8 mouse cellular contexts compared by ENCODE assay signal in genomic region chr2:57698659-57699061, GRCm38 (mm10).
DNase-seq lines count a peak whose midpoint lies in the region; ATAC-seq and TF ChIP-seq lines count a peak whose summit lies in the region.

No protein-coding gene starts in this region.

- H3K9me3 ChIP-seq in embryonic facial prominence, embryonic 12.5 days, result no peaks in the 10 kb centered on the region
- no peaks in the 10 kb centered on the region for H3K9me3 ChIP-seq in liver, embryonic 15.5 days (replicated peaks)

- H3K9ac ChIP-seq in embryonic facial prominence, embryonic 12.5 days, result no peak overlapping the region
- H3K9ac ChIP-seq in liver, embryonic 15.5 days, result no peak overlapping the region

- no peaks in the 10 kb centered on the region for H3K27me3 ChIP-seq in embryonic facial prominence, embryonic 12.5 days
- H3K27me3 ChIP-seq in liver, embryonic 15.5 days, result no peaks in the 10 kb centered on the region

- peak; percentile 43 for TF ChIP-seq CTCF in olfactory bulb, adult 2 months (IDR thresholded peaks at IDR 0.05; ENCODE audit: insufficient read depth, low read depth, low read length)

- peak overlapping the region; percentile 33 for H3K4me3 ChIP-seq in embryonic facial prominence, embryonic 12.5 days
- H3K4me3 ChIP-seq in liver, embryonic 15.5 days (replicated peaks), result no peak overlapping the region
- H3K4me3 ChIP-seq in olfactory bulb, adult 2 months (ENCODE audit: insufficient read depth, low read depth, low read length), result peak overlapping the region; percentile 14; the same call in 1 of the 2 replicates

- H3K4me1 ChIP-seq in embryonic facial prominence, embryonic 12.5 days, result 0 out of 2 replicates have a peak, but pooled peaks cover 3% of the 10 kb centered on the region
- no peaks in the 10 kb centered on the region for H3K4me1 ChIP-seq in liver, embryonic 15.5 days (replicated peaks)
- H3K4me1 ChIP-seq in olfactory bulb, adult 2 months (ENCODE audit: control insufficient read depth, insufficient read depth, low read length), result no peaks in the 10 kb centered on the region

- peak; percentile 3 to 34 for DNase-seq in urinary bladder, adult 18-20 months (ENCODE audit: low spot score in 2 of 2)
- DNase-seq in urinary bladder, adult 2 months (ENCODE audit: low spot score), result no peak
- DNase-seq in heart, postnatal 4 days, result peak; percentile 40
- DNase-seq in layer of hippocampus, adult 11-12 months (ENCODE audit: low spot score), result peak; percentile 66
- DNase-seq in spleen, postnatal 36 days (ENCODE audit: low spot score in 2 of 2), result no peak

- H3K4me2 ChIP-seq in embryonic facial prominence, embryonic 12.5 days (replicated peaks), result peak overlapping the region; percentile 56
- peak overlapping the region; percentile 38; the same call in 1 of the 2 replicates for H3K4me2 ChIP-seq in liver, embryonic 15.5 days

- no peak; the same call in 1 of the 2 replicates for ATAC-seq in embryonic facial prominence, embryonic 12.5 days (ENCODE audit: insufficient number of reproducible peaks, insufficient read depth, low FRiP score, low TSS enrichment)
- no peak for ATAC-seq in liver, embryonic 15.5 days (ENCODE audit: insufficient read depth)

- no peak overlapping the region for H3K27ac ChIP-seq in embryonic facial prominence, embryonic 12.5 days
- H3K27ac ChIP-seq in liver, embryonic 15.5 days (replicated peaks), result no peak overlapping the region
- H3K27ac ChIP-seq in olfactory bulb, adult 2 months (ENCODE audit: insufficient read depth, low read depth, low read length), result no peak overlapping the region

- WGBS in embryonic facial prominence, embryonic 12.5 days, result 7% methylated on average over 11 of the region's 11 CpGs
- WGBS in liver, embryonic 15.5 days (ENCODE audit: insufficient replicate concordance), result 19% methylated on average over 11 of the region's 11 CpGs
- WGBS in olfactory bulb, adult 2 months, result 2% methylated on average over 11 of the region's 11 CpGs

- no peaks in the 10 kb centered on the region for H3K36me3 ChIP-seq in embryonic facial prominence, embryonic 12.5 days
- H3K36me3 ChIP-seq in liver, embryonic 15.5 days (replicated peaks), result no peaks in the 10 kb centered on the region

- no peak for TF ChIP-seq POLR2A in olfactory bulb, adult 2 months (IDR thresholded peaks at IDR 0.05; ENCODE audit: insufficient read depth, low read depth, low read length)

Comparison
In these comparisons a context has a peak if more than half of its experiments do, and no peak if none do; other contexts are left out.
1. DNase-seq: peak in urinary bladder, adult 18-20 months (2 of 2), heart, postnatal 4 days (single experiment) and layer of hippocampus, adult 11-12 months (single experiment); none in urinary bladder, adult 2 months (single experiment) and spleen, postnatal 36 days (0 of 2).